Mouse (Mus musculus) stomach, embryonic 16.5 days (tissue): ENCODE data around the gene Chid1. TPM values are rescaled to one million over a fixed set of nuclear protein-coding genes. Genes with fewer than 3 reads are reported as not detected.

Experiments
- ATAC-seq: fragments of 200-750 bp; cut with Nextera tagmentation; 2 replicates; pipeline ENCODE4 v1.8.0; 2017; ENCODE audit warnings: moderate number of reproducible peaks, moderate TSS enrichment; ENCODE audit not compliant: insufficient read depth, low FRiP score
- H3K27ac ChIP-seq: fragments of 300-500 bp; sonication (generic); 2 replicates; pipeline ENCODE4 v1.5.1; 2014; ENCODE audit warnings: low read length
- H3K27me3 ChIP-seq: fragments of 300-500 bp; sonication (generic); 2 replicates; pipeline ENCODE4 v1.6.1; 2014; ENCODE audit warnings: low read length, control low read depth, mixed read lengths; ENCODE audit not compliant: control insufficient read depth, insufficient read depth
- H3K36me3 ChIP-seq: fragments of 300-500 bp; sonication (generic); 2 replicates; pipeline ENCODE4 v1.6.1; 2014; ENCODE audit warnings: low read length; ENCODE audit not compliant: control insufficient read depth, insufficient read depth
- H3K4me1 ChIP-seq: fragments of 300-500 bp; sonication (generic); 2 replicates; pipeline ENCODE4 v1.6.1; 2014; ENCODE audit warnings: low read length, control low read depth, mixed read lengths; ENCODE audit not compliant: control insufficient read depth, insufficient read depth
- H3K4me2 ChIP-seq: fragments of 300-500 bp; sonication (generic); 2 replicates; pipeline ENCODE4 v1.6.1; 2014; ENCODE audit warnings: low read depth, low read length, mixed read lengths
- H3K4me3 ChIP-seq: fragments of 300-500 bp; sonication (generic); replicated peaks from 2 replicates; pipeline ENCODE4 v1.5.1; 2014; ENCODE audit warnings: mild to moderate bottlenecking, low read length
- H3K9ac ChIP-seq: fragments of 300-500 bp; sonication (generic); 2 replicates; pipeline ENCODE4 v1.6.1; 2014; ENCODE audit warnings: low read length
- H3K9me3 ChIP-seq: fragments of 300-500 bp; sonication (generic); replicated peaks from 2 replicates; pipeline ENCODE4 v1.6.1; 2016; ENCODE audit warnings: low read length, control low read depth; ENCODE audit not compliant: control insufficient read depth
- WGBS: fragments of 180-500 bp; shearing (Covaris S2); extraction: QIAGEN DNeasy Blood & Tissue Kit; methylation state at CpG from one replicate; pipeline ENCODE4 v1.1.7; 2014; 5-methylcytosine and 5-hydroxymethylcytosine counted together
- polyA plus RNA-seq: library from polyadenylated mRNA; unstranded; fragments of >200 nt; fragmentation: Nextera tagmentation; extraction: Ambion mirVana; gene quantifications from 2 replicates; pipeline ENCODE4 v1.2.1, GENCODE M21; 2015

The Chid1 gene
- polyA plus RNA-seq, 1 experiment from 2014 or later = 54.0 TPM

- no peak overlapping the region for H3K27ac ChIP-seq
- no peak overlapping the region for H3K4me3 ChIP-seq
- H3K9me3 ChIP-seq = no peaks in the 10 kb centered on the region
- no peak for ATAC-seq
- H3K36me3 ChIP-seq = peaks cover 8% of the 10 kb centered on the region; the same call in 1 of the 2 replicates
- peaks cover 20% of the 10 kb centered on the region for H3K27me3 ChIP-seq
- 79% methylated on average over 7 of the region's 7 CpGs for WGBS
- no peak overlapping the region for H3K9ac ChIP-seq
- no peak overlapping the region for H3K4me2 ChIP-seq
- peaks cover 53% of the 10 kb centered on the region for H3K4me1 ChIP-seq
These were observed 73.6 kb downstream of the Chid1 start for GRCm38 (mm10) chr7:141466045-141466394.

GRCm38 (mm10) chr7:141465388-141466044, 74.1 kb downstream of the Chid1 start:
- Histone ChIP-seq H3K4me3 (no peak overlapping the region), H3K27me3 (peaks cover 24% of the 10 kb centered on the region), H3K4me2 (peak overlapping the region; percentile 45), H3K9me3 (no peaks in the 10 kb centered on the region), H3K27ac (no peak overlapping the region), H3K9ac (peak overlapping the region; percentile 59; the same call in 1 of the 2 replicates), H3K36me3 (peaks cover 8% of the 10 kb centered on the region; the same call in 1 of the 2 replicates), H3K4me1 (peaks cover 58% of the 10 kb centered on the region)
- WGBS = 40% methylated on average over 8 of the region's 10 CpGs
- no peak for ATAC-seq

- 12% methylated on average over 32 of the region's 38 CpGs for WGBS
- no peak for ATAC-seq
- peaks cover 24% of the 10 kb centered on the region for H3K27me3 ChIP-seq
- H3K9me3 ChIP-seq = no peaks in the 10 kb centered on the region
- no peak overlapping the region for H3K27ac ChIP-seq
- peaks cover 2% of the 10 kb centered on the region; the same call in 1 of the 2 replicates for H3K36me3 ChIP-seq
- peak overlapping the region; percentile 22 for H3K4me3 ChIP-seq
- peak overlapping the region; percentile 45 for H3K4me2 ChIP-seq
- peaks cover 65% of the 10 kb centered on the region for H3K4me1 ChIP-seq
- H3K9ac ChIP-seq = peak overlapping the region; percentile 59
These were observed 75.0 kb downstream of the Chid1 start for GRCm38 (mm10) chr7:141464603-141465201.

- H3K9me3 ChIP-seq = no peaks in the 10 kb centered on the region
- peaks cover 58% of the 10 kb centered on the region for H3K4me1 ChIP-seq
- H3K27me3 ChIP-seq = peaks cover 24% of the 10 kb centered on the region
- no peak overlapping the region for H3K27ac ChIP-seq
- H3K36me3 ChIP-seq = no peaks in the 10 kb centered on the region
- peak overlapping the region; percentile 22 for H3K4me3 ChIP-seq
- ATAC-seq = no peak
- peak overlapping the region; percentile 45 for H3K4me2 ChIP-seq
- 0 out of 2 replicates have a peak overlapping the region, but pooled peaks have one; percentile 59 for H3K9ac ChIP-seq
- WGBS = 39% methylated on average over 12 of the region's 12 CpGs
These were observed 75.6 kb downstream of the Chid1 start for GRCm38 (mm10) chr7:141463824-141464602.

GRCm38 (mm10) chr7:141462333-141462821, 77.3 kb downstream of the Chid1 start:
- H3K36me3 ChIP-seq = no peaks in the 10 kb centered on the region
- no peaks in the 10 kb centered on the region for H3K9me3 ChIP-seq
- peak overlapping the region; percentile 85 for H3K4me2 ChIP-seq
- peak overlapping the region; percentile 52 for H3K4me3 ChIP-seq
- no peak overlapping the region for H3K27ac ChIP-seq
- H3K4me1 ChIP-seq = peaks cover 49% of the 10 kb centered on the region
- peak overlapping the region; percentile 75 for H3K9ac ChIP-seq
- H3K27me3 ChIP-seq = peaks cover 24% of the 10 kb centered on the region
- 0 out of 2 replicates have a peak, but pooled peaks have one; percentile 7 for ATAC-seq
- 17% methylated on average over 5 of the region's 5 CpGs for WGBS

- Histone ChIP-seq H3K4me2 (peak overlapping the region; percentile 85), H3K9ac (peak overlapping the region; percentile 75), H3K27me3 (peaks cover 24% of the 10 kb centered on the region), H3K9me3 (no peaks in the 10 kb centered on the region), H3K4me1 (peaks cover 45% of the 10 kb centered on the region), H3K27ac (peak overlapping the region; percentile 36), H3K4me3 (peak overlapping the region; percentile 52), H3K36me3 (no peaks in the 10 kb centered on the region)
- WGBS = 3% methylated on average over 59 of the region's 59 CpGs
- ATAC-seq = no peak
These were observed 77.9 kb downstream of the Chid1 start for GRCm38 (mm10) chr7:141461521-141462332.

- Histone ChIP-seq H3K9ac (peak within 1 kb of the TSS; percentile 75), H3K4me2 (peak within 1 kb of the TSS; percentile 85), H3K27ac (peak within 1 kb of the TSS; percentile 36), H3K4me1 (peaks cover 37% of the 10 kb centered on the region), H3K27me3 (peaks cover 24% of the 10 kb centered on the region), H3K36me3 (no peaks in the 10 kb centered on the region), H3K4me3 (peak within 1 kb of the TSS; percentile 52), H3K9me3 (no peaks in the 10 kb centered on the region)
- 48% methylated on average over 15 of the region's 15 CpGs for WGBS
- ATAC-seq = no peak
These were observed 79.1 kb downstream of the Chid1 start, which contains the start of gene Cracr2b for GRCm38 (mm10) chr7:141460391-141461113. Cracr2b (plus strand) TSS chr7:141461094.

- peaks cover 23% of the 10 kb centered on the region for H3K27me3 ChIP-seq
- H3K4me2 ChIP-seq = no peak overlapping the region
- 37% methylated on average over 5 of the region's 5 CpGs for WGBS
These were observed 79.7 kb downstream of the Chid1 start for GRCm38 (mm10) chr7:141460001-141460390.

More at GRCm38 (mm10) chr7:141460001-141460390, 79.7 kb downstream of the Chid1 start:
- no peak for ATAC-seq
- no peak overlapping the region for H3K4me3 ChIP-seq
- no peak overlapping the region; the same call in 1 of the 2 replicates for H3K27ac ChIP-seq
- no peaks in the 10 kb centered on the region for H3K36me3 ChIP-seq
- H3K9me3 ChIP-seq = no peaks in the 10 kb centered on the region
- H3K9ac ChIP-seq = no peak overlapping the region
- H3K4me1 ChIP-seq = peaks cover 31% of the 10 kb centered on the region
